Mouse (Mus musculus): Measurements from ENCODE around the gene Ccni.

DNA sequence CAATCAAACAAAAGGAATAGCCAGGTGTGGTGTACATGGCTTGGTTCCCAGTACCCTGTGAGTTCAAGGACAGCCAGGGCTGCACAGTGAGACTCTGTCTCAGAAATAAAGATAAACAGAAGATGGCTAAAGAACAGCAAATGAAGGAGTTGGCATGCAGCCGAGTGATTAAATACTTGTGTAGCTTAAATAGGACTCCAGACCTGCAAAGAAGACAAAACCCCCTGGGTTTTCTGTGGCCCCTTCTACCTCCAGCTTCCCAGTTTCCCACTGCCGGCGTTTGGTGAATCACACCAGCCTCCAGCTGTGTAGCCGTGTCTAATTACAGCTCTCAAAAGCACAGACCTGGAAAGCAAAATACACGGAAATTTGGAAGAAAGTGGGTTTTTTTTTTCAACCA lies 61.4 kb downstream of the Ccni start:
- TF ChIP-seq EP300 (optimal IDR thresholded peaks at IDR 0.05), result no peak
- TF ChIP-seq CTCF (IDR thresholded peaks at IDR 0.05; ENCODE audit: low read depth), result no peak

Data from stomach, postnatal 0 days (tissue).